Mouse (Mus musculus) cerebellum, postnatal 10 days (tissue): ENCODE data around the gene Esyt1.
A peak's percentile ranks its signal among the peaks of the same experiment; 100 is the strongest.
"Not testable (repeated sequence)": the region's sequence is repeated elsewhere in the genome, so short reads cannot be mapped to it uniquely, and the experiment has no call there.

Experiments
- DNase-seq, 2 experiments: peaks; one replicate each; pipeline ENCODE4 v3.0.0; 2021; ENCODE audit warnings: mixed read lengths in 2 of 2

Esyt1 gene

DNA sequence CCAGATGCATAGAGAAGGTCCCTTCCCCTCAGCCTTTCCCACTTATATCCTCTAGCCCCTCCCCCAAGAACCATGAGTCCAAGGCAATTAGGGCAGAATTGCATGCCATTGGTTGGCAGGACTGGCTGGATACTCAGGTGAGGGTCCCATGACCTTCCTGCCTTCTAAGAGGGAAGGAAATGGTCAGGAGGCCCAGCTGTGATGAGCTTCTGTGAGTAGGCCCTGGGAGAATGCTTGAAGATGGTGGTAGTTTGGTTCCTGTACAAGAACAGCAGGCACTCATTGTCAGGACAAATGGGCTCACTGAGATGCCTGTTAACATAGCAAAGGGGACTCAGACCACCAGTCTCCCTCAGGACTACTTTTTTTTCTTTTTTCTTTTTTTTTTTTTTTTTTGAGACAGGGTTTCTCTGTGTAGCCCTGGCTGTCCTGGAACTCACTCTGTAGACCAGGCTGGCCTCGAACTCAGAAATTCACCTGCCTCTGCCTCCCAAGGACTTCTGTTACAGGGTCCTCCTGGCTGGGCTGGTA is 12.7 kb upstream of the Esyt1 start:
- DNase-seq = no peak

DNA sequence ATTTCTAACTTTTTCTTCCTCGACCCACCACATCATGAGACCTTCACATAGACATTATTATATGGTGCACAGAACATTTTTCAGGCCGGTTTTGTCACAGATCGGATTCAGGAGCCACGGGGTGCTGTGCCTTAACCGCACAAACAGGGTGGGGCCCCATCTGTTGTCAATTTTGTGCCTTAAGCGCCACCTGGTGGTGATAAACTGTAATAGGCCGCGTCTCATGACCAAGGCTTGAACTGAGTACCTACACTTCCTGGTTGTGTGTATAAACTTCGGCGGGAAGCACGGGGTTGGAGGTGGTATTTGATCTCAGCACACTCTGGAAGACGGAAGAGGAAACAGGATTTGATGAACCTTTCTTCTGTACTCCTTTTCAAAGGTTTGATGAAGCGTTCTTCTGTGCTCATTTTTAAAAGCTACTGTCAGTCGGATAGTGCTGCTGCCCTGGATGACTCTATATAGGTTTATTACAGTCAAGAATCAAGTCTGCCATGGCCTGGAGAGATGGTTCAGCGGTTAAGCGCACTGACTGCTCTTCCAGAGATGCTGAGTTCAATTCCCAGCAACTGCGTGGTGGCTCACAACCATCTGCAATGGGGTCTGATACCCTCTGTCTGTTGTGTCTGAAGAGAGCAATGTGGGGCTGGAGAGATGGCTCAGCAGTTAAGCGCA is 10.7 kb upstream of the Esyt1 start:
- peak; percentile 92 for DNase-seq

DNA sequence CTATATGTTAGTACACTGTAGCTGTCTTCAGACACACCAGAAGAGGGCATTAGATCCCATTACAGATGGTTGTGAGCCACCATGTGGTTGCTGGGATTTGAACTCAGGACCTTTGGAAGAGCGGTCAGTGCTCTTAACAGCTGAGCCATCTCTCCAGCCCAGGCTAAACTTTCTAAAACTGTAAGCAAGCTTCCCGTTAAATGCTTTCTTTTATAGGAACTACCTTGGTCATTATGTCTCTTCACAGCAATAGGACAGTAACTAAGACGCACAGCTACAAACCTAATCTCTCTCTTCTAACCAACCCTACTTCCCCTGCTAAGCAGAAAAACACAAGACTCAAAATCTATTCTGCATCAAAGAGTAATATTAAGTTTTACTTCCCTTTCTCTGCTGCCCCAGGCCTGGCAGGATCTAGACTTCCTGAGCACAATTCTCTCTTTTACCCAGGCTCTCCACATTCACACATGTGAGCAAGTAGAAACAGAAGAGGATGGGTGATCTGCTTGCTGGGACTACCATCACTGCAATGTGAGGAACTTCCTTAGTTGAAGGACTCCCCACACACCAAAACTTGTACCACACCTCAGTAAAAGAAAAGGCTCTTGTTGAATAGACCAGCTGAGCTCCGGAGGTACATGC is 10.1 kb upstream of the Esyt1 start:
- DNase-seq = no peak

DNA sequence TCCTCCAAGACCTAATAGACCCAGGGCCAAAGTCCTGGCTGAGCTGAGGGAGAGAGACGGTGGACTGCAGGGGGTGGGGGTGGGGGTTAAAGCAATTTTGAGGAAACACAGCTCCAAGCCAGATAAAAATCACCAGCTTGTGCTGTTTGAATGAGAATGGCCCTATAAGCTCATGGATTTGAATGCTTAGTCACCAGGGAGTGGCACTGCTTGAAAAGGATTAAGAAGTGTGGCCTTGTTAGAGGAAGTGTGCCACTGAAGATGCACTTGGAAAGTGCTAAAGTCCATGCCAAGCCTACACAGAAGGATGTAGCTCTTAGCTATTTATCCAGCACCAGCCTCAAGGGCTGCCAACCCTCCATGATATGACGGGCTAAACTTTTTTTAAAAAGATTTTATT is 9.5 kb upstream of the Esyt1 start:
- DNase-seq = no peak

DNA sequence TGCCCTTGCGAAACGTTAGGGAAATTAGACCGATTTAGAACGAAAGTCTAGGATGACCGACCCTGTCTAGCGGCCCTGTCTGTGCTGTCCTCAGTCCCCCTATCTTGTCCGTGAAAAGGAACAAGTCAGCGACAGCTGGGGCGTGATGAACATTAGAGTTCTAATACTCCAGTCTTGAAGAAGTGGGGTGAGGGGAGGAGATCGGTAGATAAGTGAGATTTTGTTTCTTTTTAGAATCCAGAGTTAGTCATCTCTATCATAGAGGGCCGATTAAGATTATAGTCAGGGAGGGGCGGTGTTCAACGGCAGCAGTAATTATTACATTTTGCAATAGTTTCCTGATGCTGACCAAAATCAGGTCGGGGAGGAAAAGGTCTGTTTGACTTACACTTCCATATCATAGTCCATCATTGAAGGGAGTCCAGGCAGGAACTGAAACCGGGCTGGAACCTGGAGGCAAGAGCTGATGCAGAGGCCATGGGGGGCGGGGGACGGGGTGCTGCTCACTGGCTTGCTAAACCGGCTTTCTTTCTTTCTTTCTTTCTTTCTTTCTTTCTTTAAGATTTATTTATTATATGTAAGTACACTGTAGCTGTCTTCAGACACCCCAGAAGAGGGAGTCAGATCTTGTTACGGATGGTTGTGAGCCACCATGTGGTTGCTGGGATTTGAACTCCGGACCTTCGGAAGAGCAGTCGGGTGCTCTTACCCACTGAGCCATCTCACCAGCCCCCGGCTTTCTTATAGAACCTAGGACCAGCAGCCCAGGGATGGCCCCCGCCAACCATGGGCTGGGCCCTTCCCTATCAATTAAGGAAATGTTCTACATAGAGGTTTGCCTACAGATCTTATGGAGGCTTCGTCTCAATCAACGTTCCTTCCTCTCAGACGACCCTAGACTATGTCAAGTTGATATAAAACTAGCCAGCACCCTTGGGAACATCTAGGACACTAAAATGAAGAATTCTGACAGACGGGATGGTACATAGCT is 990 bp upstream of the Esyt1 start:
- peak in 1 of 2 experiments; percentile 23 for DNase-seq

DNA sequence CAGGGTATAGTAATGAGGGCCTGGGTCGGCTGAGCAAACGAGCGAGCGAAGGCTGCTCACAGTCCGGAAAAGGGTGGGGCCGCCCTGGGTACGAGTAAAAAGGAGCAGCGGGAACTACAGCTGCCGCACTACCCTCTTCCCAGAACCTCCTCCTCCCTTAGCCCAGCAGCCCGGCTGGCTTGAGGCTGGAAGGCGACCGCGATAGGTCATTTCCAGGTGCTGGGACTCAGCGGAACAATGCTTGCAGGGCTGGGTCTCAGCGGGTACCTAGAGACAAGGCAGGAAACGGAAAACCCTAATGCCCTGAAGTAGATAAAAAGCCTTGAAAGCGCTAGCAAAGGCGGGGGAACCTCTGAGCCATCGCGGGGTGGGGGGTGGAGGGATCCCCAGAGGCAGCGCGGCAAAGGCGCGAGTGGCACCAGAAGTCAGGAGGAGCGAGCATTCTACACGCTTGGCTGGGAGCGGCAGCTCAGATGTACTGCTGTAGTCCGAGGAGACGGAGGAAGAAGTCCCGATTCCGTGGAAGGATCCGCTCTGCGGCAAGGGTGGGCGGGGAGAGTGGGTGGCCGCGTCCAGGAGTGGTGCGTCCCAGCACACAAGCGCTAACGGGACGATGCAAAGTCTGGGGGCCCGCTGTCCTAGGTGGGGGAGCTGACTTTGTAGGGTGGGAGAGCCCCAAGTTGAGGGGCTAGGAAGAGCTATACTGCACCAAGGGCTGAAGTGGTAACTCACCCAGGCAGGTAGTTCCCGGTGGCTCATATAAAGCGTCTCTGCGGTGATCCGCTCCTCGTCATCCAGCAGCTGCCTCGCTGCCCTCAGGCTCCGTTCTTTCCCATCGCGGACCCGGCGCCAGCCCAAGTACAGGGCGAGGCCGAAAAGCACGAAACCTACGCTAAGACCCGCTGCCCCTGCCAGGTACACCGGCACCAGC is 674 bp downstream of the Esyt1 start:
- DNase-seq = peak; percentile 75 to 78

DNA sequence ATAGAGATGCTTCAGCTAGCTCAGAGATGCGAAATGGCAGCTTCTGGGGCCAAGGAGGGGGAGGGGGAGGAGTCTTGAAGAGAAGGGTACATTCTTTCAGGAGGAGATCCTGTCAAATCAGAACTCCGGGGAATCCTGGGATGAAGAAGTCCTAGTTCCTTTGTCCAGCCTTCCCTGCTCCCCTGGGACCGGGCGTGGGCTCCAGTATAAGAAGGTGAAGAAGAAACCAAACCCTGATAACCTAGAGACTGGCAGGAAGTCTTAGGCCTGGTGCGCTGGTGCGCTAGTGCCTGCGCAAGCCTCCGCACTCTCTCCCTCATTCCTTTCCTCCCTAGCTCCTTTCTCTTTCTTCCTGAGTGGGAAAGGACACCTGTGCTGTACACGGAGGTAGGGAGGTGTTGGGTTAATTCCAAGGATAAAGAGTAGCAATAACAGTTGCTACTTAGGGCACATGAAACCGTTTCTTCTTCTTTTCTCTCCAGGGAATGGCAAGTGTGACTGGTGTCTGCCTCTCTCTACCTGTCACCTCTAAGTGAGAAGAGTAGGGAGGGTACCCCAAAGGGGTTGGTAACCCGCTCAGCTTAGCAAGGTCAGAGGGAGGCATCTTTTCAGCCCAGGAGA is 1.4 kb downstream of the Esyt1 start:
- peak; percentile 50 to 52 for DNase-seq

DNA sequence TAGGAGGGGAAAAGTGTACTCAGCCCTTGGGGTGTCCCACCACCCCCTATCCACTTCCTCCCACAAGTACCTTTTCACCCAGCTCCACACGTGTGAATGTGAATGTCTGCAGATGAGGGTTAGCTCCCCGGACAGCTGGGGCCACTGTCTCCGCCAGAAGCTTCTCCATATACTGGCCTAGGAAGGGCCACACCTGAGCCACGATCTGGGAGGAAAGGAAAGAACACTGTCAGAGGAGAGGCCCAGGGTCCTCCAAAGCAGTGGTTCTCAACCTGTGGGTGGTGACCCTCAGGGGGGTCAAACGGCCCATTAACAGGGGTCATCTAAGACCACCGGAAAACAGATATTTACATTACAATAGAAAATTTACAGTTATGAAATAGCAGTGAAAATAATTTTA is 3.3 kb downstream of the Esyt1 start:
- DNase-seq = no peak

DNA sequence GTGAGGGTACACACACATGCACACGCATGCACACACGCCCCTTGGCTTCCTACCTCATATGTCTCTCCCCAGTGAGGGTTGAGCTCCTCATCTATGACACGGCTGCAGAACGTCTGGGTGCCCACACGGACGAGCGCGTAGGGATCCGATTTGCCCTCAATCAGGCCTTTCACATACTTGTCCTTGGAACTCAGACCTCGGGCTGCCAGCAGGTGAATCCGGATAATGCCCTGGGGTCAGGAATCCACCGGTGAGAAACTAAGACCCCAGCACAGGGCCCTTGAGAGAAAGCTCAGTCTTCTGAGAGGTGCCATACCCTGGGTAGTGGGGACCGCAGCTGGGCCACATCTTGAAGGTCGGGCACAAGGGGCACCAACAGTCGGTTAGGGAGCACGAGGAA is 5.1 kb downstream of the Esyt1 start:
- DNase-seq = no peak

DNA sequence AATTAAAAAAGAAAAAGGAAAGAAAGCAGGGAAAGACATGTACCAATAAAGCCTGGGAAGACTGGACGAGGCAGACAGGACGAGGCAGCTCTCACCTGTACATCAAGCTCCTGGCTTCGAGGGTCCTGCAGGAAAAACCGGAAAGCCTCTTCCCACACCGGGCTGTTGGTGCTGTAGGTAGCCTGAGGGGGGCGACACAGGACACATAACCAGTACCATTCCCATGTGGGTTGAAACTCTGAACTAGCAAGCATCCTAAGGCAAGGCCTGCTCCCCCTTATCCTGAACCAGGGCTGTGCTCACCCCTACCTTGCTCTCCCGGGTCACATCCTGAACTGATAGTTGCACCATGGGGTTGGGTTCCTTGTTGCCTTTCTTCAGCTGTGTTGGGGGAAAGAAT is 6.8 kb downstream of the Esyt1 start:
- DNase-seq = peak; percentile 68 to 75

DNA sequence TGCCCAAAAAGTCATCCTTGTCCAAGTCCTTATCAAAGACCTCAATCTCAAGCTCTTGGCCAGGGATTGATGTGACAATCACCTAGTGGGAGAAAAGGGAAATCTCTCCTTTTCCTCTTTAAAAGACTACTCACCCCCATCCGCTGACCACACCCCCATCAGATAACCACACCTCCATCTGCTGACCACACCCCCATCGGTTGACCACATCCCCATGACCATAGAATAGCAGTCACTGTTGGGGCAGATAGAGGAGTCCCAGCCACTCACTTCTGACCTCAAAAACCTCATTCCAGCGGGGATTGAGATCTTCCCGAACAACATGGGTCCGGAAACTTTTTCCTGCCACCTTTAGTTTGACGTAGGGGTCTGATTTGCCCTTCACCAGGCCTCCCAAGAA is 9.0 kb downstream of the Esyt1 start:
- DNase-seq = peak in 1 of 2 experiments; percentile 29

DNA sequence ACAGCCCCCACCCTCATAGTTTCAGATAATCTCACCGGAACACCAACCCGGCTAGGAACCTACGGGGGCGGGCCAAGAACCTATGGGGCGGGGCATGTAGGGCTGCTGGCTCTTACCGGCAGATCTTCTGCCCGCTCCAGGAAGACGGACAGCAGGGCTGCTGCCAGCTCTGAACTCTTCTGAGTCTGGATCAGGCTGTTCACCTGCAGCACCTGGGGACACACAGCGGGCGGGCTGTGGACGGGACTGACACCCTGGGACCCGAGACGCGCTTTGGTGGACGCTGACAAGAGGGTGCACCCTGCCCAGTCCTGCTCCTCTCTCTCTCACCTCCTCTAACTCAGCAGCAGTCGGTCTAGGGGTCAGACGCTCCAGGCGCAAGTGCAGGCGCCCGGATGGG is 9.6 kb downstream of the Esyt1 start:
- DNase-seq = no peak

DNA sequence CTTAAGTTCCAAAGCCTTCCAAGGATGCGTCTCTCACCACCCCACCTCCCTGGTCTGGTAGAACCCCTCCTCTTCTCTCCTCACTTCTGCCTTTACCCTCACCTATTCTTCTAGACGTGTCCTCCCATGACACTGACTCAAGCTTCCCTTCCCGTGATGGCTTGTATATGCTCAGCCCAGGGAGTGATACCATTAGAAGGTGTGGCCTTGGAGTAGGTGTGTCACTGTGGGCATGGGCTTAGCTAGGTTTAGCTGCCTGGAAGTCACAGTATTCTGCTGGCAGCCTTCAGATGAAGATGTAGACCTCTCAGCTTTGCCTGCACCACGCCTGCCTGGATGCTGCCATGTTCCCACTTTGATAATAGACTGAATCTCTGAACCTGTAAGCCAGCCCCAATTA is 10.6 kb downstream of the Esyt1 start:
- no peak for DNase-seq

DNA sequence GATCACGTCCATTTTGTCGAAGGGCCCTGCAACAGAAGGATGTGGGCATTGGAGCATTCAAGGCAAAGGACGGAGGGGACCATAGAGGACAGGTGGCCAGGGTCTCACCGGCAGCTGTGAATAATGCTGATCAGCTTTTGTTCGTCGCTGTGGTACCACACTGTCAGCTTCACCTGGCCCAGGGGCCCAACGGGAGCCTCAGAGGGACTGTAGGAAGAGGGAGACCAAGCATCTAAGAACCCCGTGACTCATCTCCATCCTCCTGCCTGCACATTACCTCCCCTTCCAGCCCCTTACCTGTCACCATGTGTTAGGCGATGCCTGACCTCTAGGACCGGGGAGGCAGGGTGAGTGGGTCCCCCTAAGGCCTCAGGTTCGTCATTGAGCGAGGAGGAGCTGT is 13.9 kb downstream of the Esyt1 start:
- DNase-seq = no peak

DNA sequence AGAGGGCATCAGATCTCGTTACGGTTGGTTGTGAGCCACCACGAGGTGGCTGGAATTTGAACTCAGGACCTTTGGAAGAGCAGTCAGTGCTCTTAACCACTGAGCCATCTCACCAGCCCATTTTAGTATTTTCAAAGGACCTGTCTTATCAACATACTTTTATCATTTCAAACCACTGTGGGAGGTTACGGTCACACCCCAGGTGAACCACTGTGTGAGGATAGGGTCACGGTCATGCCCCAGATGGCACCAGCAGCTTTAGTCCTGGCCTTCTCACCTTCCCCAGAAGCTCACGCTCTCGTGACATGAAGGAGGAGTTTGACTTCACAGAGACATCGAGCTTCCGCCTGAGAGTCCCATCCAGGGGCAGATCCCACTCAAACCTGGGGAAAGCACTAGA is 14.5 kb downstream of the Esyt1 start:
- DNase-seq = no peak

DNA sequence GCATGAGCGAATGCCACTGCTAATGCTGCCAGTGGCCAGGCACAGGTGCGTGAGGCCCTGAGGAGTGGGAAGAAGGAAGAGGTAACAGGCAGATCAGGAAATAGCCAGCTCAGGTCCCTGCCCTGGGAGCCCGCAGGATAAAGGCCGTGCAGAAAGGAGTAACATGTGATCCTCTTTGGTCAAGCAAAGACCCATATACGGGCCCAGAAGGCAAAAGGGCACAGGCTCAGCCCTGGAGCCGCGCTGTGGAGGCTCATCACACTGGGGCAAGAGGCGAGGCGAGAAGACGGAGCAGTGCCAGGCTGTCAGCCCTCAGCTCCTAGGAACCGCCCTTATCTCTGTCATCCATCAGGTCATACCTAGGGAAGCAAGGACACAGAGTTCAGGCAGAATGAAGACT is 15.4 kb downstream of the Esyt1 start:
- no peak for DNase-seq

DNA sequence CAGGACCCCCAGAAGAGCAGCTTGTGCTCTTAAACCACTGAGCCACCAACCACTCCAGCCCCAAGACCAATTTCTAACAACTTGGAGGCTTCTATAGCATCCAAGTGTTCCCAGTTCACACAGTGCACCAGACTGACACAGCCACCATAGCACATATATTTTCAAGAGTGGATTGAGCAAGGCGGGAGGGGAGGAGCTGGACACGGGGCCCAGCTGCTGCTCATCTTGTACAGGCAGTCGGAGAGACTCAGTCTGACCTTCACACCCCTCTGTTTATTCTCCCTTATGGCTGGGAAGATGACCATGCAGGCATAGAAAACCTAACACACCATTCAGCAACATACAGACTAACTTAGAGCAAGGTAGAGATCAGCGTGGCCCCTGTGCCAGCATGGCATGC is 15.8 kb downstream of the Esyt1 start:
- DNase-seq = no peak

DNA sequence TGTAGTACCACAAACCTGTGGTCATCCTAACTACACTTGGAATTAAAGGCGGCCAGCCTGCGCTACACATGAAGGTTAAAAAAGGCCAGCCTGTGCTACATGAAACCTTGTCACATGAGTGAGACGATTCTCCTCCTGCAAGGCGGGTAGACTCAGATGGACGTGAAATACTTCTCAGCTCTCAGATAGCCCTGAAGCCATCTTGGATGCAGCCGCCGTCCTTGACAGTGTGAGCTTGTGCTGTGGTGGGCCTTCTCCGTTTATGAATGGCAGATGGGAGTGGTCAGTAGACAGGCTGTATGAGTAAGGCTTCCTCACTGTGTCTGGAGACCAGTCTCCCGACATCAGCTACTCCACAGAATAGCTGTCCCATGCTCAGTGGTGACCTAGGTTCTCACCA is 16.5 kb downstream of the Esyt1 start:
- DNase-seq = no peak

DNA sequence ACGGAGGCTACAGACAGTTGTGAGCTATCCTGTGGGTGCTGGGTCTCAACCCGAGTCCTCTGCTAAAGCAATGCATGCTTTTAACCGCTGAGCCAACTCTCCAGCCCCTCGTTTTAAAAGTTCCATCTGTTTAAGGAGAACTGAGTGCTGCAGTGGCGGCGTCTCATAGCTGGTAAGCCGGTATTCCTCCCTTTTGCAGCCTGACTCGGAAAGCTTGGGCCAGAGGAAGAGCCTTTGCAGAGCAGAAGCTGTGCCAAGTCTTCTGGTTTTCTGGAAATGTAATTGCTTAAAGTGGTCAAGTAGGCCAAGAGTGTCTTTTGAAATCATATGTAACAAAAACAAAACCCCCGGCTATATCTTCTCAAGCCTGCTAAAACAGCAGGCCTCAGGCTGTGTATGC is 17.4 kb downstream of the Esyt1 start:
- no peak for DNase-seq

DNA sequence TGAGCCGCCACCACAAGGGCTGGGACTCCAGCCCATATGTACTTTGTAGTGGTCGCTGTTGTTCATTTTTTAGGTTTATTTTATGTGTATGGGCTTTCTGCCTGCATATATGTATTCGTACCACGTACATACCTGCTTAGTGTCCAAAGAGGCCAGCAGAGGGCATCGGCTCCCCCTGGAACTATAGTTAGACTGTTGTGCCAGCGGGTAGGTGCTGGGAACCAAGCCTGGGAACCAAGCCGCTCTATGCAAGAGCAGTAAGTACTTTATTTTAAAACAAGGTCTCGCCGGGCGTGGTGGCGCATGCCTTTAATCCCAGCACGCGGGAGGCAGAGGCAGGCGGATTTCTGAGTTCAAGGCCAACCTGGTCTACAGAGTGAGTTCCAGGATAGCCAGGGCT is 19.7 kb downstream of the Esyt1 start:
- DNase-seq = no peak

DNA sequence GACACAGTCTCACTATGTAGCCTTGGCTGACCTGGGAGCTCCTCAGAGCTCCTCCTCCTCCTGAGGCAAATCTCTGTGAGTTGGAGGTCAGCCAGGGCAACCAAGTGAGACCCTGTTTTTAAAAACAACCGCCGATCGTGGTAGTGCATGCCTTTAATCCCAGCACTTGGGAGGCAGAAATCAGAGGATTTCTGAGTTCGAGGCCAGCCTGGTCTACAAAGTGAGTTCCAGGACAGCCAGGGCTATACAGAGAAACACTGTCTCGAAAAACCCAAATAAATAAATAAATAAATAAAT is 20.4 kb downstream of the Esyt1 start:
- not testable (repeated sequence) for DNase-seq
